Mouse (Mus musculus) limb, embryonic 14.5 days (tissue): Measurements from ENCODE around the gene Dmtf1. TPM values are rescaled to one million over a fixed set of nuclear protein-coding genes. Genes with fewer than 3 reads are reported as not detected.

ENCODE experiments used
- ATAC-seq: fragments of 200-750 bp; cut with Nextera tagmentation; 2 replicates; pipeline ENCODE4 v1.8.0; 2017; ENCODE audit warnings: low read depth, moderate number of reproducible peaks, moderate TSS enrichment; ENCODE audit not compliant: low FRiP score
- DNase-seq: peaks from one replicate; pipeline ENCODE4 v3.0.0-alpha.2; 2015; ENCODE audit warnings: low spot score
- H3K27ac ChIP-seq: fragments of 300-500 bp; sonication (generic); replicated peaks from 2 replicates; pipeline ENCODE4 v1.5.1; 2014; ENCODE audit warnings: low read depth, mild to moderate bottlenecking, low read length, moderate library complexity, mixed read lengths
- H3K27me3 ChIP-seq: fragments of 300-500 bp; sonication (generic); 2 replicates; pipeline ENCODE4 v1.6.1; 2014; ENCODE audit warnings: low read length, mixed read lengths; ENCODE audit not compliant: control insufficient read depth, insufficient read depth
- H3K36me3 ChIP-seq: fragments of 300-500 bp; sonication (generic); 2 replicates; pipeline ENCODE4 v1.6.1; 2014; ENCODE audit warnings: mild to moderate bottlenecking, low read length, moderate library complexity, mixed read lengths; ENCODE audit not compliant: control insufficient read depth, insufficient read depth
- H3K4me1 ChIP-seq: fragments of 300-500 bp; sonication (generic); 2 replicates; pipeline ENCODE4 v1.6.1; 2014; ENCODE audit warnings: antibody characterized with exemption, low read length, mixed read lengths; ENCODE audit not compliant: control insufficient read depth, insufficient read depth
- H3K4me2 ChIP-seq: fragments of 300-500 bp; sonication (generic); replicated peaks from 2 replicates; pipeline ENCODE4 v1.6.1; 2014; ENCODE audit warnings: low read depth, mild to moderate bottlenecking, low read length, moderate library complexity; ENCODE audit not compliant: severe bottlenecking
- H3K4me3 ChIP-seq: fragments of 300-500 bp; sonication (generic); replicated peaks from 2 replicates; pipeline ENCODE4 v1.5.1; 2014; ENCODE audit warnings: low read length
- H3K9ac ChIP-seq: fragments of 300-500 bp; sonication (generic); 2 replicates; pipeline ENCODE4 v1.6.1; 2014; ENCODE audit warnings: mild to moderate bottlenecking, low read depth, low read length, moderate library complexity; ENCODE audit not compliant: severe bottlenecking
- H3K9me3 ChIP-seq: fragments of 300-500 bp; sonication (generic); 2 replicates; pipeline ENCODE4 v1.6.1; 2016; ENCODE audit warnings: low read length; ENCODE audit not compliant: control insufficient read depth
- POLR2A ChIP-seq: fragments of 200-500 bp; IDR thresholded peaks from 2 replicates; pipeline ENCODE4 v1.8.0; 2012; ENCODE audit warnings: inconsistent platforms, mild to moderate bottlenecking, moderate library complexity, borderline replicate concordance; ENCODE audit not compliant: insufficient read depth, insufficient read length; ENCODE audit errors: extremely low read depth
- WGBS: fragments of 180-500 bp; shearing (Covaris S2); extraction: QIAGEN DNeasy Blood & Tissue Kit; methylation state at CpG from one replicate; pipeline ENCODE4 v1.1.7; 2014; 5-methylcytosine and 5-hydroxymethylcytosine counted together
- polyA plus RNA-seq, 2 experiments: library from polyadenylated mRNA; depleted of rRNA in 1 of 2; stranded (reverse) in 1 of 2; unstranded in 1 of 2; fragments of >200 nt; fragmentation: Nextera tagmentation in 1 of 2; extraction: Ambion mirVana in 1 of 2; gene quantifications; 2 replicates each; pipeline versions ENCODE4 v1.2.1 to v1.2.3; 2012 to 2014

Gene Dmtf1
- polyA plus RNA-seq, 2 experiments = 49.4 to 78.0 TPM

GRCm38 (mm10) chr5:9149273-9149850 lies 12.2 kb downstream of the Dmtf1 start:
- Histone ChIP-seq H3K27me3 (no peaks in the 10 kb centered on the region), H3K9ac (no peak overlapping the region), H3K4me1 (no peaks in the 10 kb centered on the region), H3K27ac (no peak overlapping the region), H3K36me3 (peaks cover 47% of the 10 kb centered on the region), H3K9me3 (no peaks in the 10 kb centered on the region), H3K4me3 (no peak overlapping the region), H3K4me2 (no peak overlapping the region)
- ATAC-seq (no peak), DNase-seq (no peak)
- WGBS = 91% methylated on average over 8 of the region's 8 CpGs
- no peak for TF ChIP-seq POLR2A

GRCm38 (mm10) chr5:9142376-9142775 lies 19.2 kb downstream of the Dmtf1 start:
- no peak overlapping the region for H3K9ac ChIP-seq
- H3K36me3 ChIP-seq = peaks cover 52% of the 10 kb centered on the region
- H3K27me3 ChIP-seq = no peaks in the 10 kb centered on the region
- H3K27ac ChIP-seq = no peak overlapping the region
- DNase-seq = no peak
- no peak for ATAC-seq
- no peaks in the 10 kb centered on the region for H3K9me3 ChIP-seq
- no peaks in the 10 kb centered on the region for H3K4me1 ChIP-seq
- TF ChIP-seq POLR2A = no peak
- H3K4me2 ChIP-seq = no peak overlapping the region
- no peak overlapping the region for H3K4me3 ChIP-seq
- 84% methylated on average over 6 of the region's 6 CpGs for WGBS

GRCm38 (mm10) chr5:9140724-9141123 lies 20.9 kb downstream of the Dmtf1 start:
- no peak overlapping the region for H3K4me2 ChIP-seq
- H3K9ac ChIP-seq = no peak overlapping the region
- H3K36me3 ChIP-seq = peaks cover 57% of the 10 kb centered on the region
- WGBS = 95% methylated on average over 8 of the region's 8 CpGs
- no peak for TF ChIP-seq POLR2A
- DNase-seq = no peak
- no peaks in the 10 kb centered on the region for H3K27me3 ChIP-seq
- no peak for ATAC-seq
- H3K9me3 ChIP-seq = no peaks in the 10 kb centered on the region
- H3K4me3 ChIP-seq = no peak overlapping the region
- H3K27ac ChIP-seq = no peak overlapping the region
- no peaks in the 10 kb centered on the region for H3K4me1 ChIP-seq

GRCm38 (mm10) chr5:9135588-9135987 lies 26.0 kb downstream of the Dmtf1 start:
- Histone ChIP-seq H3K9ac (no peak overlapping the region), H3K36me3 (peaks cover 61% of the 10 kb centered on the region), H3K4me3 (no peak overlapping the region), H3K27me3 (no peaks in the 10 kb centered on the region), H3K4me1 (no peaks in the 10 kb centered on the region), H3K4me2 (no peak overlapping the region), H3K9me3 (no peaks in the 10 kb centered on the region), H3K27ac (no peak overlapping the region)
- DNase-seq (no peak), ATAC-seq (no peak)
- WGBS = 55% methylated on average over 3 of the region's 3 CpGs
- no peak for TF ChIP-seq POLR2A

- no peak for ATAC-seq
- H3K36me3 ChIP-seq = peaks cover 66% of the 10 kb centered on the region
- no peak overlapping the region for H3K4me3 ChIP-seq
- no peaks in the 10 kb centered on the region for H3K27me3 ChIP-seq
- H3K4me2 ChIP-seq = no peak overlapping the region
- H3K27ac ChIP-seq = no peak overlapping the region
- DNase-seq = no peak
- 94% methylated on average over 7 of the region's 7 CpGs for WGBS
- no peak for TF ChIP-seq POLR2A
- no peaks in the 10 kb centered on the region for H3K4me1 ChIP-seq
- no peak overlapping the region for H3K9ac ChIP-seq
- H3K9me3 ChIP-seq = no peaks in the 10 kb centered on the region
Observed at GRCm38 (mm10) chr5:9131786-9132185, 29.8 kb downstream of the Dmtf1 start.

GRCm38 (mm10) chr5:9128566-9128965 lies 33.0 kb downstream of the Dmtf1 start:
- Histone ChIP-seq H3K27ac (no peak overlapping the region), H3K9ac (no peak overlapping the region), H3K4me3 (no peak overlapping the region), H3K27me3 (no peaks in the 10 kb centered on the region), H3K9me3 (no peaks in the 10 kb centered on the region), H3K4me2 (no peak overlapping the region), H3K4me1 (no peaks in the 10 kb centered on the region), H3K36me3 (peaks cover 70% of the 10 kb centered on the region)
- ATAC-seq (no peak), DNase-seq (no peak)
- TF ChIP-seq POLR2A = no peak
- WGBS = 91% methylated on average over 12 of the region's 12 CpGs
